Mouse (Mus musculus): Measurements from ENCODE around the gene Gm49601. TPM values are rescaled to one million over a fixed set of nuclear protein-coding genes. Genes with fewer than 3 reads are reported as not detected.

Gene Gm49601
- polyA plus RNA-seq, 1 experiment from 2014 or later: 23.3 TPM

- ATAC-seq: no peak
- H3K36me3 ChIP-seq (ENCODE audit: control insufficient read depth, insufficient read depth, low read length): no peaks in the 10 kb centered on the region
- WGBS: 4% methylated on average over 31 of the region's 31 CpGs
- no peak overlapping the region for H3K4me2 ChIP-seq (ENCODE audit: low read length)
- H3K9me3 ChIP-seq (replicated peaks; ENCODE audit: control insufficient read depth, low read length, poor library complexity, severe bottlenecking): no peaks in the 10 kb centered on the region
- peaks cover 77% of the 10 kb centered on the region for H3K27me3 ChIP-seq (ENCODE audit: control insufficient read depth, insufficient read depth, low read depth, low read length)
- no peak overlapping the region for H3K4me3 ChIP-seq (ENCODE audit: low read depth, low read length)
- no peak overlapping the region for H3K27ac ChIP-seq (ENCODE audit: low read length)
- H3K4me1 ChIP-seq (ENCODE audit: control insufficient read depth, insufficient read depth, low read length): peaks cover 26% of the 10 kb centered on the region
- H3K9ac ChIP-seq (ENCODE audit: low read depth, low read length): no peak overlapping the region
Observed at GRCm38 (mm10) chr16:18588738-18589055, 37.5 kb downstream of the Gm49601 start.

GRCm38 (mm10) chr16:18587847-18588737 lies 38.1 kb downstream of the Gm49601 start:
- WGBS: 1% methylated on average over 56 of the region's 57 CpGs
- H3K27me3 ChIP-seq (ENCODE audit: control insufficient read depth, insufficient read depth, low read depth, low read length): peaks cover 77% of the 10 kb centered on the region
- no peaks in the 10 kb centered on the region for H3K9me3 ChIP-seq (replicated peaks; ENCODE audit: control insufficient read depth, low read length, poor library complexity, severe bottlenecking)
- H3K27ac ChIP-seq (ENCODE audit: low read length): no peak overlapping the region
- no peaks in the 10 kb centered on the region for H3K36me3 ChIP-seq (ENCODE audit: control insufficient read depth, insufficient read depth, low read length)
- no peak overlapping the region for H3K9ac ChIP-seq (ENCODE audit: low read depth, low read length)
- no peak overlapping the region for H3K4me2 ChIP-seq (ENCODE audit: low read length)
- 0 out of 2 replicates have a peak, but pooled peaks have one; percentile 6 for ATAC-seq
- no peak overlapping the region for H3K4me3 ChIP-seq (ENCODE audit: low read depth, low read length)
- H3K4me1 ChIP-seq (ENCODE audit: control insufficient read depth, insufficient read depth, low read length): peaks cover 26% of the 10 kb centered on the region

GRCm38 (mm10) chr16:18586906-18587546 lies 39.2 kb downstream of the Gm49601 start:
- WGBS: under 1% methylated on average over 29 of the region's 62 CpGs
- peak overlapping the region; percentile 58 for H3K4me2 ChIP-seq (ENCODE audit: low read length)
- no peak for ATAC-seq
- peaks cover 80% of the 10 kb centered on the region for H3K27me3 ChIP-seq (ENCODE audit: control insufficient read depth, insufficient read depth, low read depth, low read length)
- H3K9me3 ChIP-seq (replicated peaks; ENCODE audit: control insufficient read depth, low read length, poor library complexity, severe bottlenecking): no peaks in the 10 kb centered on the region
- H3K9ac ChIP-seq (ENCODE audit: low read depth, low read length): 0 out of 2 replicates have a peak overlapping the region, but pooled peaks have one; percentile 11
- H3K4me1 ChIP-seq (ENCODE audit: control insufficient read depth, insufficient read depth, low read length): peaks cover 27% of the 10 kb centered on the region
- no peak overlapping the region for H3K27ac ChIP-seq (ENCODE audit: low read length)
- no peaks in the 10 kb centered on the region for H3K36me3 ChIP-seq (ENCODE audit: control insufficient read depth, insufficient read depth, low read length)
- peak overlapping the region; percentile 35 for H3K4me3 ChIP-seq (ENCODE audit: low read depth, low read length)

GRCm38 (mm10) chr16:18586076-18586905 lies 39.9 kb downstream of the Gm49601 start:
- peaks cover 29% of the 10 kb centered on the region for H3K4me1 ChIP-seq (ENCODE audit: control insufficient read depth, insufficient read depth, low read length)
- H3K36me3 ChIP-seq (ENCODE audit: control insufficient read depth, insufficient read depth, low read length): no peaks in the 10 kb centered on the region
- peak overlapping the region; percentile 11; the same call in 1 of the 2 replicates for H3K9ac ChIP-seq (ENCODE audit: low read depth, low read length)
- H3K27me3 ChIP-seq (ENCODE audit: control insufficient read depth, insufficient read depth, low read depth, low read length): peaks cover 79% of the 10 kb centered on the region
- H3K4me2 ChIP-seq (ENCODE audit: low read length): peak overlapping the region; percentile 58
- 1% methylated on average over 66 of the region's 83 CpGs for whole genome bisulfite sequencing
- no peaks in the 10 kb centered on the region for H3K9me3 ChIP-seq (replicated peaks; ENCODE audit: control insufficient read depth, low read length, poor library complexity, severe bottlenecking)
- ATAC-seq: no peak
- no peak overlapping the region for H3K27ac ChIP-seq (ENCODE audit: low read length)
- peak overlapping the region; percentile 35 for H3K4me3 ChIP-seq (ENCODE audit: low read depth, low read length)

GRCm38 (mm10) chr16:18585676-18586075 lies 40.6 kb downstream of the Gm49601 start:
- Histone ChIP-seq H3K4me1 (ENCODE audit: control insufficient read depth, insufficient read depth, low read length) (peaks cover 28% of the 10 kb centered on the region), H3K27me3 (ENCODE audit: control insufficient read depth, insufficient read depth, low read depth, low read length) (peaks cover 79% of the 10 kb centered on the region), H3K4me2 (ENCODE audit: low read length) (no peak overlapping the region), H3K27ac (ENCODE audit: low read length) (no peak overlapping the region), H3K36me3 (ENCODE audit: control insufficient read depth, insufficient read depth, low read length) (no peaks in the 10 kb centered on the region), H3K9me3 (replicated peaks; ENCODE audit: control insufficient read depth, low read length, poor library complexity, severe bottlenecking) (no peaks in the 10 kb centered on the region), H3K9ac (ENCODE audit: low read depth, low read length) (no peak overlapping the region), H3K4me3 (ENCODE audit: low read depth, low read length) (no peak overlapping the region)
- 4% methylated on average over 10 of the region's 10 CpGs for WGBS
- ATAC-seq: no peak

- 11% methylated on average over 10 of the region's 10 CpGs for WGBS
- no peak overlapping the region for H3K4me3 ChIP-seq (ENCODE audit: low read depth, low read length)
Observed at GRCm38 (mm10) chr16:18584901-18585510, 41.2 kb downstream of the Gm49601 start.

GRCm38 (mm10) chr16:18583673-18584357 lies 42.4 kb downstream of the Gm49601 start:
- Histone ChIP-seq H3K9ac (ENCODE audit: low read depth, low read length) (no peak overlapping the region), H3K27me3 (ENCODE audit: control insufficient read depth, insufficient read depth, low read depth, low read length) (peaks cover 76% of the 10 kb centered on the region), H3K4me2 (ENCODE audit: low read length) (no peak overlapping the region), H3K9me3 (replicated peaks; ENCODE audit: control insufficient read depth, low read length, poor library complexity, severe bottlenecking) (no peaks in the 10 kb centered on the region), H3K27ac (ENCODE audit: low read length) (no peak overlapping the region), H3K4me3 (ENCODE audit: low read depth, low read length) (no peak overlapping the region), H3K36me3 (ENCODE audit: control insufficient read depth, insufficient read depth, low read length) (no peaks in the 10 kb centered on the region), H3K4me1 (ENCODE audit: control insufficient read depth, insufficient read depth, low read length) (peaks cover 23% of the 10 kb centered on the region)
- no peak for ATAC-seq
- 6% methylated on average over 10 of the region's 10 CpGs for WGBS

More at GRCm38 (mm10) chr16:18584901-18585510, 41.2 kb downstream of the Gm49601 start:
- Histone ChIP-seq H3K9ac (ENCODE audit: low read depth, low read length) (no peak overlapping the region), H3K27ac (ENCODE audit: low read length) (no peak overlapping the region), H3K27me3 (ENCODE audit: control insufficient read depth, insufficient read depth, low read depth, low read length) (peaks cover 79% of the 10 kb centered on the region), H3K9me3 (replicated peaks; ENCODE audit: control insufficient read depth, low read length, poor library complexity, severe bottlenecking) (no peaks in the 10 kb centered on the region), H3K4me1 (ENCODE audit: control insufficient read depth, insufficient read depth, low read length) (peaks cover 23% of the 10 kb centered on the region), H3K4me2 (ENCODE audit: low read length) (no peak overlapping the region), H3K36me3 (ENCODE audit: control insufficient read depth, insufficient read depth, low read length) (no peaks in the 10 kb centered on the region)
- ATAC-seq: no peak

GRCm38 (mm10) chr16:18583169-18583568 lies 43.1 kb downstream of the Gm49601 start:
- H3K27ac ChIP-seq (ENCODE audit: low read length): no peak overlapping the region
- H3K36me3 ChIP-seq (ENCODE audit: control insufficient read depth, insufficient read depth, low read length): no peaks in the 10 kb centered on the region
- peaks cover 76% of the 10 kb centered on the region for H3K27me3 ChIP-seq (ENCODE audit: control insufficient read depth, insufficient read depth, low read depth, low read length)
- peaks cover 22% of the 10 kb centered on the region for H3K4me1 ChIP-seq (ENCODE audit: control insufficient read depth, insufficient read depth, low read length)
- H3K9ac ChIP-seq (ENCODE audit: low read depth, low read length): no peak overlapping the region
- no peak for ATAC-seq
- no peaks in the 10 kb centered on the region for H3K9me3 ChIP-seq (replicated peaks; ENCODE audit: control insufficient read depth, low read length, poor library complexity, severe bottlenecking)
- no peak overlapping the region for H3K4me2 ChIP-seq (ENCODE audit: low read length)
- WGBS: 11% methylated on average over 10 of the region's 10 CpGs
- H3K4me3 ChIP-seq (ENCODE audit: low read depth, low read length): no peak overlapping the region
